Mouse (Mus musculus): ENCODE data around the gene Mpi. TPM values are rescaled to one million over a fixed set of nuclear protein-coding genes. Genes with fewer than 3 reads are reported as not detected.

The Mpi gene
- total RNA-seq (2017): 8.1 and 11.9 TPM in 2 replicates

DNA sequence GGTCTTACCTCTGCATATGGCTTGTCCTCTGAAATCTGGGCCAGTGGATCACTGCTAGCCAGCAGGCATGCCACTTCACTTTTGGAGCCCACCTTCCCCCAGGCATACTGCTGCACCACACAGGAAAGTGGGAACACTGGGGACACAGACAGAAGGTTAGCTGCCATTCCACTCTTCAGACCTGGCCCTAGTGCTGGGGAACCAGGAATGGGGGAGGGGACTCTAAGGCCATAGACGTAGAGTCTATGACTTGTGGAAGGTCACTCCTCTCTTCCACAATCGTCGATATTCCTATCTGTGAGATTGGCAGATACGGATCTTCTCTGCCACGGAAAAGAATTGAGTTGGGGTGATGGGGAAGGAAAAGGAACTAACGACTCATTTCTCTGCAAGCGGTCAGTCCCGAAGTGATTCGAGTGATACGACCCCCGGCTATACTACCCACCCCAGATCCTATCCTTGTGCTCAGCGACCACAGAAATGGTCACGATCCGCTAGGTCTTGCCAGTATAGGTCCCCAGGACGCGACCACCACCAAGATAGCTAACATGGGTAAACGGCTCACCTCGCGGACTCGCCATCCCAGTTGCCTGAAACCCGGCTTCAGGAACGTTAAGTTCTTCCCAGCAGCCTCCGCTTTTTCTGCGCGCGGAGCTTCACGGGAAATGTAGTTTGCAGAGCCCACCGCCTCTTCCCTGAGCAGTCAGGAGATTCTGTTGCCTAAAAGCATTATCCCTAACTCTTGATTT lies at the start of gene Mpi:
Gene Mpi (minus strand): TSS at position 625 of the 749 bp plus-strand sequence.
- no peak for ATAC-seq (ENCODE audit: extremely low read depth, insufficient number of reproducible peaks, low FRiP score, poor library complexity, severe bottlenecking)

DNA sequence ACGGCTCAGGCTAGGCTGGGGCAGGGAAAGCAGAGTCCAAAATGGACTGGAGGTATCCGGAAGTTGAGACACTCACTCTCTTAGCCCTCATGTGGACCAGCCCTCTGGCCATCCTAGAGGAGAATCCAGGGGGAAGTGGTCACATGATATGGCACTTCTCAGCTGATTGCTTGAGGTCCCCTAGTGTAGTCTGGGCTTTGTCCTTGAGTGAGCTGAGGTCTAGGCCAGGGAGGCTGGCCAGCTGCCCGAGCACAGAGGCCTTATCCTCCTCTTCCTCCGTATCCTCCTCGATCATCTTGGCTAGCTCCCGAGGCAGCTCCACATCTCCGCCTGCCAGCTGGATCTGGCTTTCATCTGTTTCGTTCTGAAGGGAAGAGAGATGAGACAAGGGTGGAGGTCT lies 49.5 kb upstream of the Mpi start:
- no peak for ATAC-seq (ENCODE audit: extremely low read depth, insufficient number of reproducible peaks, low FRiP score, poor library complexity, severe bottlenecking)

DNA sequence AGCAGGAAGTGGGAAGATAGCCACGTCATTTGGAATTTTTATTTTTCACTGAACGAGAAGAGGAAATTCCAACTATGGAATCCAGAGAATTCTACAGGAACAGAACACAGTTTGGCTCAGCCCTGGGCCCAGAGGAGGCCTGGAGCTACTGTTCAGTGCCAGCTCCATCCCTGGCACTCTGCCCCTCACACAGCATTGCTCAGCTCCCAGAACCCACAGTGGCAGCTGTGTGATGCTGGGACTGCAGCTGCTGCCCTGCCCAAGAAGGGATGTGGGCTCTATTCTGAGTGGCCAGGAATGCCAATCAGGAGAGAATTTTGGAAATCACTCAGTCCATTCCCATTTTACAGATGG lies 48.8 kb upstream of the Mpi start:
- ATAC-seq (ENCODE audit: extremely low read depth, insufficient number of reproducible peaks, low FRiP score, poor library complexity, severe bottlenecking): no peak

DNA sequence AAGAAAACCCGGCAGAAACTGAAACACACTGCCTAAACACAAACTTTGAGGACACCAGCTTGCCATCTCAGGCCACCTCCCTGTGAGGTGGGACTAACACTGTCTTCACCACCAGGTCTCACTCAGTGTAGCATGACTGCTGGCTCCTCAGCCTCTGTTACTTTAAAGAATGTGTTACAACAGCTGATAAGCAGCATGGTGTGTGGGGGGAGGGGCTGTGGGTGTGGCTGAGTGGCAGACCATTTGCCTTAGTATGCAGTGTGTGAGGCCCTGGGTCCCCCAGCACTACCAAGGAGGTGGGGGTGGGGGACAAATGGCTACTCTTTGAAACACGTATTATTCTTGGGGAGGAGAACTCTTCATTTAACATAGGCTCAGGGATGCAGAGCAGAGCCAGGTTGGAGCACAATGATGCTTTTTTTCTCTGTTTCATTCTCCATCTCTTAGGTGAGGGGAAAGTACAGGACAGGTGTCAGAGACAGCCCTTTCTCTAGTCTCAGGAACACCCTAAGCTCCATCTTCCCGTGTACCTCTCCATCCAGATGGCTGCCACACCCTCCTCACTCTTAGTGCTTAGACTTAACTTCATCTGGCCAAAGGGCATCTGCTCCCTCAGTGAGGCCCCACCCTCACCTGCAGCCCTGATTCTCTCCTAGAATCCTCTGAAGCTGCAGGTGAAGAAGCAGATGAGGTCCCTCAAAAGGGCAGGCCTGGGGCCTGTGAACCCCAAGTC lies 48.2 kb upstream of the Mpi start:
- no peak for ATAC-seq (ENCODE audit: extremely low read depth, insufficient number of reproducible peaks, low FRiP score, poor library complexity, severe bottlenecking)

DNA sequence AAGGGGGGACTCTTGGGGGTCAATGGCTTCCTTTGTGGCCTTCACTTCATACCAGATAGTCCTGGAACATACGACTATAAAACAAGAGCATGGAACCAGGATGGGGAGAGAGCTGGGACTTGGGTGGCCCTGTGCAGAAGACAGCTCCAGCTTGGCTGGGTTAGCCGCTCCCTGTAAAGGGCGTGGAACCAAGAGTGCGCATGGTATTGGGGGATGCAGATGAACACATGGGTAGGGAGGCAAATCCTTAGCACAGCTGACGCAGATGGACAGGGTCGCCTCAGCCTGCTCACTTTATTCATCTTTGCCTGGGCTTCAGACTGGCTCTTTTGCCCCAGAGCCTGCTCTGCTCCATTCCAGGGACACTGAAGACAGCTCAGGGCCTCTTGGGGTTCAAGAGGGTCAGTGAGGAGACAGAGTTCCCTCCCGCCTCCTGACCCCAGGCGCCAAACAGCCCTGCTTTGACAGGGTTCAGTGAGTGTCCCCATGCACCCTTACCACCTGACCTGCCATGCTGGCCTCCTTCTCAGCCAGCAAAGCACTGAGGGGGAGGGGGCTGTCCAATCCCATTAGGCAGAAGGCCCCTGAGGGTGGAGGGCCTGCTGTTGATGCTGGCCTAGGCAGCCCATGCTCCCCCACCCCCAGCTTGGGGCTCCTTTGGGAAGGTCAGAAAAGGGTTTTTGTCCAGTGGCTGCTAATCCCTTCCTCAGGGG lies 46.4 kb upstream of the Mpi start:
- no peak for ATAC-seq (ENCODE audit: extremely low read depth, insufficient number of reproducible peaks, low FRiP score, poor library complexity, severe bottlenecking)

DNA sequence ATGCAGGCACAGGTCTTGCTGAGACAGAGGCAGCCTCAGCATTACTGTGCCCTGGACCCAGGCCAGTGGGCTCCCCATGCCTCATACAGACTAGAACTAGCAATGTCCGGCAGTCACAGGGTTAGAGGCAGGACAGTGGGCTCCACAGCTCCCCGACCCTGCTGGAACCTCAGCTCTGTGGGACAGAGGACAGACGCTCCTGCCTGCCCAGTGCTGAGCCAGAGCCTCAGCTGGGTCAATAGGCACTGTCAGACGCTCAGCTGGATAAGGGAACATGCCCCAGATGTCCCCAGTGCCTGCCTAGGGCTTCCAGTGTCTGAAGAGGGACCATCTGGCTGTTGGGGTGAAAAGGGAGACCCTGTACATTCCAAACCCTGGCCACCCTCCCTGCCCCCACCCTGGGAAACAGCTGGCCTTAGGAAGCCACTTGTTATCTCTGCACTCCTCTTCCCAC lies 45.4 kb upstream of the Mpi start:
- ATAC-seq (ENCODE audit: extremely low read depth, insufficient number of reproducible peaks, low FRiP score, poor library complexity, severe bottlenecking): no peak

DNA sequence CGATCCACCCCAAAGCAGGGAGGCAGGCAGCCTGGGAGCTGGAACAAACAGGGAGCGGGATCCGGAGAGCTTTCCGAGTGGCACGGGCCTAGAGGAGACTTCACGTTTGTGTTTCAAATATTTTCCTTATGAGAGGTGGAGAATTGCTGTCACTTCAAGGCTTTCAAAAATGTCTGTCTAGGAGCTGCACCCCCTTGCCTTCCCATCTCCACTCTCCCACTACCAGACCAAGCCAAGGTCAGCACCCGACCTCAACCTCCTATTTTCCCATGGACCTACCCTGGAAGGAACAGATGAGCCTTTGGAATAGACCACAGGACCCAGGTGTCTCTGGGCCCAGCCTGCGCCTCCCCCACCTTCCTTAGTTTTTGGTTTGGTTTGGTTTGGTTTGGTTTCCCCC lies 44.7 kb upstream of the Mpi start:
- ATAC-seq (ENCODE audit: extremely low read depth, insufficient number of reproducible peaks, low FRiP score, poor library complexity, severe bottlenecking): no peak

DNA sequence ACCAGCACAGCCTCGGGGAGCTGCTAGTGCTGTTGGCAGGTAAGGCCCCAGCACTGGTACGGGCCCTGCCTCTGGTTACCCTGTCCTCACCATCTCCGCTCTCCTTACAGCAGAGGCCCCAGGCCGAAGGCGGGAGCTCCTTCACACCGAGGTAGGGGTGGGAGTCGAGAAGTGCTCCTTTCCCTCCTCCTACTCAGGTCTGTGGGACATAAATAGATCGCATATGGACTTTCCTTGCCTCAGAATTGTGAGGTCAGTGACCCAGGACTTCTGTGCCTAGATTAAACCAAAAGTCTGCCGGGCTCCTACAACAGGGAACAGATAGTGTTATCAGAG lies 41.6 kb upstream of the Mpi start:
- no peak for ATAC-seq (ENCODE audit: extremely low read depth, insufficient number of reproducible peaks, low FRiP score, poor library complexity, severe bottlenecking)

DNA sequence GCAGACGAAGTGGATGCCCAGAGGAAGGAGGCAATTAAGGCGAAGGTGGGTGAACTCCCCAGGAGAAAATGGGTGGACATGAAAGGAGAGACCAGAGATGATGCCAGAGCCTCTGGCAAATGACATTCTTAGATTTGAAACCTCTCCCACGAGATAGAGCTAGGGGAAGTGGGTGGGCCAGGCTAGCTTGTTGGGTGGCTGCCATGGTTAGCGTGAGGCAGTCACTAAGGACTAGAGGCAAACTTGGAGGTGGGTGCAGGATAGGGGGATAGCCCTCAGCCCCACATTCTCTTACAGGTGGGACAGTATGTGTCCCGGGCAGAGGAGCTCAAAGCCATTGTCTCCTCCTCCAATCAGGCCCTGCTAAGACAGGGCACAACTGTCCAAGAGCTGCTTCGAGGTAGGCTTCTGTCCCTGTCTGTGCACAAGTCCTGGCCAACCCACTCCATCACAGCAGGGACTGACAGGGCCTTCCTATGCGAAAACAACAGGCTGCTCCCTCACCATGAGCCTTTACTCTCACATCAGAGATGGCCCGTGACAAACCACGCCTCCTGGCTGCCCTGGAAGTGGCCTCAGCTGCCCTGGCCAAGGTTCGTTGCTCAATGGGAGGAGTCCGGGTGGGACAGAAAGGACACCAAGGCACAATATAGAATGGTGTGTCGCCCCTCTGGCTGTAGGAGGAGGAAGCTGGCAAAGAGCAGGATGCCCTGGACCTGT lies 41.1 kb upstream of the Mpi start:
- no peak for ATAC-seq (ENCODE audit: extremely low read depth, insufficient number of reproducible peaks, low FRiP score, poor library complexity, severe bottlenecking)

DNA sequence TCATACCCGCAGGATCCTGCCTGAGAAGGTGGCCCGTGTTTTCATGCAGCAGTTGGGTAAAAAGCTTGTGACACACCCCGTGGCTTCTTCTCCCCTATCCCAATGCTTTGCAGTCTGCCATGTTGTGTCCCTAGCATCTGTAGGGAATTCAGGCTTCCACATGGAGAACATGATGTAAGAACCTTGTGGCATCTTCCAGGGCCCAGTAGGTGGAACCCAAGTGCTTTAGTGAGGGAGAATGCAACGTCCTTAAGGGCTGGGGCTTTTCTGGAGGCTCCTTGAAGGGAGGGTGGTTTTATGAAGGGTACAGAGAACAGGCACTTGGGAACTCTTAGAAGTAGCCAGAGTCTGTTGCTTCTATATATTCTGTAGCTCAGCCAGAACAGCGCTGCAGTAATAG lies 38.2 kb upstream of the Mpi start:
- no peak for ATAC-seq (ENCODE audit: extremely low read depth, insufficient number of reproducible peaks, low FRiP score, poor library complexity, severe bottlenecking)

DNA sequence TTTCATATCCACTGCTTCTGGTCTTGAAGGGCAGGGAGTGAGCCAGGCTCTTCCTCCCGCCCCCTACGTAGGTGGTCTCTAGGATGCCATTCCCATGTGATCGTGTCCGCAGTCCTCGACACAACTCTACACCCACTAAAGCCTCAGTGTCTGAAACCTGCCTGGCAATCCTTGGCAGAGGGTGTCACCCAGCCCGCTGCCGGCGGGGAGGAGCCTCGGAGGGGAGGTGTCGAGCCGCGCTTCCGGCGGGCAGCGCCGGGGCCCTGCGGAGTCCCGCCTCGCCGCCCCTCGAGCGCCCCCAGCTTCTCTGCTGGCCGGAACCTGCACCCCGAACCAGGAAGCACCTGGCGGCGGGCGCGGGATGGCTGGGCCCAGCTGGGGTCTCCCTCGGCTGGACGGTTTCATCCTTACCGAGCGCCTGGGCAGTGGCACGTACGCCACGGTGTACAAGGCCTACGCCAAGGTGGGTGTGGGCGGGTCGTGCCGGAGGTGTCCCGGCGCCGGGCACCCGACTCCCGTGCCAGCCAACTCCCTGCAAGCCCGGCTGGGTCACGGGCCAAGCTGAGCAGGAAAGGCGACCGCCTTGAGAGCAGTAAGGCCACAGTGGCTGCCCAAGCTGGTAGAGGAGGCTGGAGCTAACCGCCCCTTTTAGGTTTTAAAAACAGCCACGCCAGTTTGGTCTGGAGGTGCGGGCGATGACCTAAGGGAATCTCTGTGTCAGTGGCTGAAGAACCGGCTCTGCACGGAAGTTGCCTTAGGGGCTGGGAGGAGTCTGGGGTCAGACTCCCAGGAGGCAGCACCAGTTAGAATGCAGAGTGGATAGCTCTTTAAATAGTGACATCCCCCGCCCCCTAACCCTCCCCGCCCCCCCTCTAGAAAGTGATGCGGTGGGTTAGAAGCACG lies 36.9 kb upstream of the Mpi start, which contains the start of gene Ulk3:
Gene Ulk3 (plus strand): TSS at position 229 of the 903 bp plus-strand sequence.
- ATAC-seq (ENCODE audit: extremely low read depth, insufficient number of reproducible peaks, low FRiP score, poor library complexity, severe bottlenecking): peak; percentile 52

DNA sequence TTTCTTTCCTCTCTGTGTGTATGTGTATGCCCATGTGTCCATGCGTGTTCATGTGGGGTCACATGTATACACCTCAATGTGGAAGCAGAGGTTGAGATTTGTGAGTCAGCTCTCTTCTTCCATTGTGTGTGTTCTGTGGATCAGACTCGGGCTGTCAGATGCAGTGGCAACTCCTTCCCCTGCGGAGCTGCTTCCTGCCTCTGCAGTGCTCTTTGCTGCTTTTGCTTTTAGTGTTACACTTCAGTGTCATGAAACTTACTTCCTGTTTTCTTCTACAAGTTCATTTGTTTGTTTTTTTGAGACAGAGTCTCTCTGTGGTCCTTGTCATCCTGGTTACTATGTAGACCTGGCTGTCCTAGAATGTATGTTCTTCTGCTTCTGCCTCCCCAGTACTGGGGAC lies 32.4 kb upstream of the Mpi start:
- no peak for ATAC-seq (ENCODE audit: extremely low read depth, insufficient number of reproducible peaks, low FRiP score, poor library complexity, severe bottlenecking)

DNA sequence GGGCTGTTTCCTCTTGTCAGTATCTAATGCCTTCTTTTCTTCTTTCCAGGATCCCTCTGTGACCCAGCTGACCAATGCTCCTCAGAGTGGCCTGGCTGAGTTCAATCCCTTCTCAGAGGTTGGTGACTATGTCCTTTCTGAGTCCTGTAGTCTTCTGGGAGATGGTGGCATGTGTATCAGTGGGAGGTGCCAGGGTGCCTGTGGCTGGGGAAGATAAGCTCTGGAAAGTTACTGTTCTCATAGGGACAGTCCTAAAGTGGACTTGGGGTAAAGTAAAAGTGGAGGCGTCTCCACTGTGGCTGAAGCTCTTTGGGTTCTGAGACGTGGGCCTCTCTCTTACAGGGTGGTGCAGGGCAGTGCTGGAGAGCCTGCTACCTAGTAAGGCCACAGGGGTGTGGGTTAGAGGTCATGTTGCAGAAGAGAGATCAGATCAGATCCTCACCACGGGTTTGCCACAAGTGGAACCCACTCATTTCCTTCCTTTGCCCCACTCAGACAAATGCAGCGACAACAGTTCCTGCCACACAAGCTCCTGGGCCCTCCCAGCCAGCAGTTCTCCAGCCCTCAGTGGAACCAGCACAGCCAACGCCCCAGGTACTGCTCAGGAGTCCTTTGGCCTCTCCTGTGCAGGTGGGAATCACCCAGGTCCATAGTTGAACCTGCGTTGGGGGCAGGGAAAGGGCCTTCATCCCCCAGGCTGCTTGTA lies 24.7 kb upstream of the Mpi start:
- ATAC-seq (ENCODE audit: extremely low read depth, insufficient number of reproducible peaks, low FRiP score, poor library complexity, severe bottlenecking): no peak

DNA sequence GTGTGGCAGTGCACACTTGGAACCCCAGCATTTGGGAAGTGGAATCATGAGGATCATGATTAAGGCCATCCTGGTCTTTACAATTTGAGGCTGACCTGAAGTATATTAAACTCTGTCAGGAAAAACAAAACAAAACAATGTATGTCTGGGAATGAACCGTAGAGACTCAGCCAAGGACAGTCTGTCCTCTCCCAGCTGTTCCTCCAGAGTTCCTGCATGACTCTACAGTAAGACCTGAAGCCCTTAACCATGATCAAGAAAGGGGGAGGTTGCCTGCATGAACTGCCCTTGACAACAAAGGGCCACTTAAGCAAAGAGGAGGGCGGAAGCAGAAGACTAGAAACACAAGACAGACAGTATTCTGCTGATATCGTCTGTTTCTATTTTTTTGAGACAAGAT lies 23.0 kb upstream of the Mpi start:
- no peak for ATAC-seq (ENCODE audit: extremely low read depth, insufficient number of reproducible peaks, low FRiP score, poor library complexity, severe bottlenecking)

DNA sequence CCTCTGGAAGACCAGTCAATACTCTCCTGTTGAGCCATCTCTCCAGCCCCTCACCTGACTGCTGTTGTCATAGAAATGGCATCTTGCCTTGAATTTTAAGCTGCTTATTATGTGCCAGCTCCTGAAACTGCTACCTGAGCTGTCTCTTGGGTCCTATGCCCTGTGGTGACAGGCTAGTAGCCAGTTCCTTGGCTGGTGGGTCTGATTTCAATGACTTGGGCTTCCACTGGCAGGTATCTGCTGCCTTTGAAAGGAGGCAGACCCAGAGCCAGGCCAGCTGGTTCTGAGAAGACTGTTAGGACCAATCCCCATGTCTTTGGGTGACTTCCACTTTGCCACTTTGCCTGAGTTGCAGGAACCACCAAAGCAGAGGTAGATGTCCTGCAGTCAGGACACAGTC lies 21.8 kb upstream of the Mpi start:
- ATAC-seq (ENCODE audit: extremely low read depth, insufficient number of reproducible peaks, low FRiP score, poor library complexity, severe bottlenecking): no peak

DNA sequence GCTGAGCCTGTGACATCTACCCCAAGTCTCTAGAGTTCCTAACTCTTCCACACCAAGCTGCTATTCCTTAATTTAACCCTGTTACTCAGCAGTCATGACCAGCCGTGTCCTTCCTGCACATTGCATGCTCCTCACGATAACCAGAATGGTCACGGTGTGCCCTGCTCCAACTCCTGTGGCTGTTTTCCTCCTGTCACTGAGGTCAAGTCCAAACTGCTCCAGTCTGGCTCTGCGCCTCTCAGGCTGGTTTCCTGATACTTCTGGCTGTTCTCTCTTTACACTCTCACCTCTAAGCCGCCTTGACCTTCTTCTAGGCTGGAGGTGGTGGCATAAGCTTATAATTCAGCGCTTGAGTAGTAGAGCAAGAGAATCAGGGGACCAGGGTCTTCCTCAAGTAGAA lies 15.9 kb upstream of the Mpi start:
- no peak for ATAC-seq (ENCODE audit: extremely low read depth, insufficient number of reproducible peaks, low FRiP score, poor library complexity, severe bottlenecking)

DNA sequence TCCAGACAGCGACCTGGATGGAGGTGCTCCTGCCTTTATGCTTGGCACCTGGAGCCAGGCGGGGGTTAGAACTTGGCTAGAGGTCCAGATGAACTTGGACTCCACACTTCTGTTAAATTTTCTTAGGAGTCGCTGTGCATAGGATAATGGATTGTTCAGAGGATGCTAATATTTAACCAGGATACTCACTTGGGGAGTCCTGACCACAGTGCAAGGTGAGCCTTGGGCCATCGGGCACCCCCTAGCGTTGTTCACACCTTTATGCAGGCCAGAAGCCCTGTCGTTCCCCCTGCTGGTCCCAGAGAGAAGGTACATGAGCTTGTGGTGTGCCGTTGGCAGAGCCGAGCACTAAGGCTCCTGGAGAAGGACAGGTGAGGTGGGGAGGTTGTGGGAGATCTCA lies 14.3 kb upstream of the Mpi start:
- no peak for ATAC-seq (ENCODE audit: extremely low read depth, insufficient number of reproducible peaks, low FRiP score, poor library complexity, severe bottlenecking)

DNA sequence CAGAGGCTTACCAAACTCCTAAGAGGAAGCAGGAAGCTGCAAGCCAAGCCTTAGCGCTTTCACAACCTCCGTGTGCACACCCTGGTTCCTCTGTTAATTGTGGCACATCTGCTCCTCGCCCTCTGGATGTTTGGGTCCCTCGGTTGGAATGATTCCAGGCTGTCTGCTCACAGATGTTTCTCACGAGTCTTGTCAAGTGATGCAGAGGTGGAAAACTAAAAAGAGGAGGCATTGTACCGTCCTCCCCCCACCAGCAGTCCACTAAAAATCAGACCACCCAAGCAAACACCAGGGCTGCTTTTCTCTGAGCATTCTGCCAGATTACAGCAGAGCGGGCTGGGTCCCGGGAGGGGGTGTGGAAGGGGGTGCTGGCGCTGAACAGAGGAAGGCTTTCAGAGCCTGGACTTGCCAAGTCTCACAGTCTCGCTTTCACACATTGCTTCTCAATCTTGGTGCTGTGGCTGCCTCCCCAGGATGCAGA lies 13.2 kb upstream of the Mpi start:
- ATAC-seq (ENCODE audit: extremely low read depth, insufficient number of reproducible peaks, low FRiP score, poor library complexity, severe bottlenecking): no peak; the same call in 1 of the 2 replicates
